Mouse (Mus musculus) CH12.LX (cell line): ENCODE results near the gene Mlh1.

Experiments
- CTCF ChIP-seq, 2 experiments: IDR thresholded peaks in 1 of 2; conservative IDR thresholded peaks in 1 of 2; 2 replicates each; pipeline ENCODE4 v1.5.1; 2011 to 2012; ENCODE audit warnings: low read depth in 2 of 2, low read length in 2 of 2, improper control_type of control experiment in 1 of 2, inconsistent platforms in 1 of 2, mild to moderate bottlenecking in 1 of 2, moderate library complexity in 1 of 2
- E2F4 ChIP-seq: IDR thresholded peaks from 2 replicates; pipeline ENCODE4 v1.6.1; 2011; ENCODE audit warnings: low read depth, low read length, improper control_type of control experiment; ENCODE audit not compliant: insufficient replicate concordance
- EP300 ChIP-seq: IDR thresholded peaks from 2 replicates; pipeline ENCODE4 v1.6.1; 2011; ENCODE audit warnings: low read length, improper control_type of control experiment
- ETS1 ChIP-seq: conservative IDR thresholded peaks from 2 replicates; pipeline ENCODE4 v1.6.1; 2012; ENCODE audit warnings: low read depth, mild to moderate bottlenecking, inconsistent platforms, low read length, improper control_type of control experiment, moderate library complexity
- GABPA ChIP-seq: IDR thresholded peaks from 2 replicates; pipeline ENCODE4 v1.6.1; 2012; ENCODE audit warnings: low read depth, low read length, improper control_type of control experiment, inconsistent platforms; ENCODE audit not compliant: insufficient replicate concordance
- MAFK ChIP-seq: IDR thresholded peaks from 2 replicates; pipeline ENCODE4 v1.6.1; 2011; ENCODE audit warnings: low read length, improper control_type of control experiment; ENCODE audit not compliant: insufficient replicate concordance
- MAZ ChIP-seq: IDR thresholded peaks from 2 replicates; pipeline ENCODE4 v1.6.1; 2012; ENCODE audit warnings: low read depth, mild to moderate bottlenecking, inconsistent platforms, low read length, improper control_type of control experiment, moderate library complexity
- POLR2A ChIP-seq: IDR thresholded peaks from 2 replicates; pipeline ENCODE4 v1.6.1; 2011; ENCODE audit warnings: low read depth, mild to moderate bottlenecking, improper control_type of control experiment, low read length
- SIN3A ChIP-seq: IDR thresholded peaks from 2 replicates; pipeline ENCODE4 v1.6.1; 2012; ENCODE audit warnings: low read length, improper control_type of control experiment, inconsistent platforms
- SMC3 ChIP-seq: IDR thresholded peaks from 2 replicates; pipeline ENCODE4 v1.6.1; 2011; ENCODE audit warnings: low read depth, low read length, improper control_type of control experiment
- TCF12 ChIP-seq: IDR thresholded peaks from 2 replicates; pipeline ENCODE4 v1.6.1; 2014; ENCODE audit warnings: low read depth, mild to moderate bottlenecking, inconsistent platforms, low read length, improper control_type of control experiment
- USF1 ChIP-seq: IDR thresholded peaks from 2 replicates; pipeline ENCODE4 v1.6.1; 2014; ENCODE audit warnings: low read depth, mild to moderate bottlenecking, inconsistent platforms, low read length, improper control_type of control experiment
- ZC3H11A ChIP-seq: IDR thresholded peaks from 2 replicates; pipeline ENCODE4 v1.6.1; 2012; ENCODE audit warnings: low read depth, mild to moderate bottlenecking, inconsistent platforms, low read length, improper control_type of control experiment

- no peak for TF ChIP-seq SMC3
- no peak for TF ChIP-seq SIN3A
- TF ChIP-seq POLR2A: no peak
- no peak for TF ChIP-seq CTCF (conservative IDR thresholded peaks at IDR 0.05 in 1 of 2, IDR thresholded peaks at IDR 0.05 in 1 of 2; ENCODE audit: low read depth in 2 of 2, low read length in 2 of 2)
- TF ChIP-seq GABPA: no peak
- TF ChIP-seq USF1: no peak
- no peak for TF ChIP-seq MAFK
- TF ChIP-seq ZC3H11A: no peak
- TF ChIP-seq EP300: no peak
- no peak for TF ChIP-seq E2F4
- no peak for TF ChIP-seq TCF12
- TF ChIP-seq MAZ: no peak
- no peak for TF ChIP-seq ETS1
These were observed 26.0 kb downstream of the Mlh1 start for GRCm38 (mm10) chr9:111245546-111245945.
